Mouse (Mus musculus) liver, embryonic 13.5 days (tissue): ENCODE results near the gene Art1. TPM values are rescaled to one million over a fixed set of nuclear protein-coding genes. Genes with fewer than 3 reads are reported as not detected.

Source experiments
- ATAC-seq: fragments of 200-750 bp; cut with Nextera tagmentation; 2 replicates; pipeline ENCODE4 v1.8.0; 2017; ENCODE audit warnings: low read depth, mild to moderate bottlenecking, moderate number of reproducible peaks, moderate library complexity
- DNase-seq: peaks from one replicate; pipeline ENCODE4 v3.0.0; 2022
- H3K27ac ChIP-seq: fragments of 300-500 bp; sonication (generic); 2 replicates; pipeline ENCODE4 v1.5.1; 2015; ENCODE audit warnings: moderate library complexity, mild to moderate bottlenecking, inconsistent platforms
- H3K27me3 ChIP-seq: fragments of 300-500 bp; sonication (generic); 2 replicates; pipeline ENCODE4 v1.6.1; 2015; ENCODE audit warnings: mild to moderate bottlenecking, inconsistent platforms
- H3K36me3 ChIP-seq: fragments of 300-500 bp; sonication (generic); 2 replicates; pipeline ENCODE4 v1.6.1; 2015; ENCODE audit warnings: mild to moderate bottlenecking, inconsistent platforms
- H3K4me1 ChIP-seq: fragments of 300-500 bp; sonication (generic); replicated peaks from 2 replicates; pipeline ENCODE4 v1.6.1; 2015; ENCODE audit warnings: inconsistent platforms
- H3K4me2 ChIP-seq: fragments of 300-500 bp; sonication (generic); 2 replicates; pipeline ENCODE4 v1.6.1; 2015; ENCODE audit warnings: inconsistent platforms, mild to moderate bottlenecking, moderate library complexity
- H3K4me3 ChIP-seq: fragments of 300-500 bp; sonication (generic); replicated peaks from 2 replicates; pipeline ENCODE4 v1.5.1; 2015; ENCODE audit warnings: mild to moderate bottlenecking, inconsistent platforms
- H3K9ac ChIP-seq: fragments of 300-500 bp; sonication (generic); 2 replicates; pipeline ENCODE4 v1.6.1; 2015; ENCODE audit warnings: mild to moderate bottlenecking, inconsistent platforms
- H3K9me3 ChIP-seq: fragments of 300-500 bp; sonication (generic); replicated peaks from 2 replicates; pipeline ENCODE4 v1.6.1; 2016; ENCODE audit warnings: inconsistent platforms
- WGBS: fragments of 180-500 bp; shearing (Covaris S2); methylation state at CpG from one replicate; pipeline ENCODE4 v1.1.7; 2015; ENCODE audit not compliant: insufficient replicate concordance; 5-methylcytosine and 5-hydroxymethylcytosine counted together
- polyA plus RNA-seq: library from polyadenylated mRNA; unstranded; fragments of >200 nt; fragmentation: Nextera tagmentation; extraction: Ambion mirVana; gene quantifications from 2 replicates; pipeline ENCODE4 v1.2.1, GENCODE M21; 2015

The Art1 gene
- polyA plus RNA-seq, 1 experiment from 2014 or later: 0.48 TPM

- H3K27me3 ChIP-seq: no peaks in the 10 kb centered on the region
- H3K4me2 ChIP-seq: no peak within 1 kb of the TSS
- H3K9me3 ChIP-seq: no peaks in the 10 kb centered on the region
- H3K36me3 ChIP-seq: no peaks in the 10 kb centered on the region
- WGBS: 71% methylated on average over 7 of the region's 7 CpGs
- no peak within 1 kb of the TSS; the same call in 1 of the 2 replicates for H3K27ac ChIP-seq
- H3K4me1 ChIP-seq: peaks cover 13% of the 10 kb centered on the region
- no peak for DNase-seq
- H3K4me3 ChIP-seq: no peak within 1 kb of the TSS
- no peak for ATAC-seq
- H3K9ac ChIP-seq: no peak within 1 kb of the TSS
Measured at GRCm38 (mm10) chr7:102109171-102109570, 7.6 kb downstream of the Art1 start, which contains the start of gene Art5. Gene Art5, minus strand, starts transcription at chr7:102109489.

- 59% methylated on average over 4 of the region's 4 CpGs for WGBS
- H3K4me2 ChIP-seq: no peak overlapping the region
- H3K4me3 ChIP-seq: no peak overlapping the region
- no peak overlapping the region for H3K9ac ChIP-seq
- H3K9me3 ChIP-seq: no peaks in the 10 kb centered on the region
- no peak for DNase-seq
- peaks cover 11% of the 10 kb centered on the region for H3K4me1 ChIP-seq
- no peaks in the 10 kb centered on the region for H3K27me3 ChIP-seq
- no peak overlapping the region; the same call in 1 of the 2 replicates for H3K27ac ChIP-seq
- no peak for ATAC-seq
- H3K36me3 ChIP-seq: no peaks in the 10 kb centered on the region
Measured at GRCm38 (mm10) chr7:102109746-102110145, 8.2 kb downstream of the Art1 start.

- Histone ChIP-seq H3K36me3 (peaks cover 4% of the 10 kb centered on the region; the same call in 1 of the 2 replicates), H3K9ac (no peak overlapping the region), H3K4me1 (peaks cover 7% of the 10 kb centered on the region; the same call in 1 of the 2 replicates), H3K9me3 (no peaks in the 10 kb centered on the region), H3K4me3 (no peak overlapping the region), H3K4me2 (no peak overlapping the region), H3K27me3 (no peaks in the 10 kb centered on the region), H3K27ac (no peak overlapping the region)
- ATAC-seq: no peak
- DNase-seq: no peak
- WGBS: 73% methylated on average over 45 of the region's 45 CpGs
Measured at GRCm38 (mm10) chr7:102113151-102113729, 11.7 kb downstream of the Art1 start.

- Histone ChIP-seq H3K4me1 (peaks cover 7% of the 10 kb centered on the region; the same call in 1 of the 2 replicates), H3K9me3 (no peaks in the 10 kb centered on the region), H3K9ac (no peak within 1 kb of the TSS), H3K36me3 (peaks cover 38% of the 10 kb centered on the region), H3K4me2 (no peak within 1 kb of the TSS), H3K27ac (no peak within 1 kb of the TSS), H3K4me3 (no peak within 1 kb of the TSS), H3K27me3 (no peaks in the 10 kb centered on the region)
- 43% methylated on average over 7 of the region's 7 CpGs for WGBS
- ATAC-seq (no peak), DNase-seq (no peak)
Measured at GRCm38 (mm10) chr7:102116579-102117331, 15.2 kb downstream of the Art1 start, which contains the start of gene Chrna10. Gene Chrna10, minus strand, starts transcription at chr7:102116828.

- H3K27ac ChIP-seq: no peak overlapping the region
- no peak overlapping the region for H3K9ac ChIP-seq
- H3K36me3 ChIP-seq: peaks cover 44% of the 10 kb centered on the region
- no peaks in the 10 kb centered on the region for H3K27me3 ChIP-seq
- no peak for DNase-seq
- no peak for ATAC-seq
- peaks cover 7% of the 10 kb centered on the region; the same call in 1 of the 2 replicates for H3K4me1 ChIP-seq
- H3K9me3 ChIP-seq: no peaks in the 10 kb centered on the region
- no peak overlapping the region for H3K4me3 ChIP-seq
- H3K4me2 ChIP-seq: no peak overlapping the region
- WGBS: 70% methylated on average over 6 of the region's 6 CpGs
Measured at GRCm38 (mm10) chr7:102117382-102117781, 15.8 kb downstream of the Art1 start.

GRCm38 (mm10) chr7:102120326-102120725 lies 18.8 kb downstream of the Art1 start:
- H3K36me3 ChIP-seq: peaks cover 74% of the 10 kb centered on the region
- H3K27me3 ChIP-seq: no peaks in the 10 kb centered on the region
- H3K27ac ChIP-seq: no peak overlapping the region
- H3K9ac ChIP-seq: no peak overlapping the region
- ATAC-seq (no peak), DNase-seq (no peak)
- no peak overlapping the region for H3K4me2 ChIP-seq
- H3K4me1 ChIP-seq: no peaks in the 10 kb centered on the region
- 84% methylated on average over 10 of the region's 10 CpGs for WGBS
- no peak overlapping the region for H3K4me3 ChIP-seq
- no peaks in the 10 kb centered on the region for H3K9me3 ChIP-seq

- Histone ChIP-seq H3K4me3 (no peak overlapping the region), H3K4me2 (no peak overlapping the region), H3K4me1 (no peaks in the 10 kb centered on the region), H3K36me3 (peaks cover 82% of the 10 kb centered on the region), H3K9me3 (no peaks in the 10 kb centered on the region), H3K27ac (no peak overlapping the region), H3K9ac (no peak overlapping the region), H3K27me3 (no peaks in the 10 kb centered on the region)
- ATAC-seq (no peak), DNase-seq (no peak)
- WGBS: 90% methylated on average over 4 of the region's 4 CpGs
Measured at GRCm38 (mm10) chr7:102132395-102132794, 30.9 kb downstream of the Art1 start.

GRCm38 (mm10) chr7:102137464-102137863 lies 35.9 kb downstream of the Art1 start:
- Histone ChIP-seq H3K9ac (no peak overlapping the region), H3K9me3 (no peaks in the 10 kb centered on the region), H3K27me3 (no peaks in the 10 kb centered on the region), H3K36me3 (peaks cover 83% of the 10 kb centered on the region), H3K4me1 (no peaks in the 10 kb centered on the region), H3K27ac (no peak overlapping the region), H3K4me2 (no peak overlapping the region), H3K4me3 (no peak overlapping the region)
- ATAC-seq (no peak), DNase-seq (peak; percentile 37)
- 66% methylated on average over 1 of the region's 1 CpGs for WGBS

GRCm38 (mm10) chr7:102137898-102138297 lies 36.4 kb downstream of the Art1 start:
- Histone ChIP-seq H3K27me3 (no peaks in the 10 kb centered on the region), H3K4me3 (no peak overlapping the region), H3K27ac (no peak overlapping the region), H3K4me2 (no peak overlapping the region), H3K9ac (no peak overlapping the region), H3K4me1 (no peaks in the 10 kb centered on the region), H3K9me3 (no peaks in the 10 kb centered on the region), H3K36me3 (peaks cover 81% of the 10 kb centered on the region)
- DNase-seq (no peak), ATAC-seq (no peak)
- WGBS: 92% methylated on average over 5 of the region's 5 CpGs

- Histone ChIP-seq H3K27me3 (no peaks in the 10 kb centered on the region), H3K4me2 (no peak overlapping the region), H3K36me3 (peaks cover 57% of the 10 kb centered on the region), H3K9me3 (no peaks in the 10 kb centered on the region), H3K9ac (no peak overlapping the region), H3K4me3 (no peak overlapping the region), H3K4me1 (no peaks in the 10 kb centered on the region), H3K27ac (no peak overlapping the region)
- WGBS: 82% methylated on average over 5 of the region's 5 CpGs
- DNase-seq (no peak), ATAC-seq (no peak)
Measured at GRCm38 (mm10) chr7:102153691-102154090, 52.1 kb downstream of the Art1 start.
